Mouse (Mus musculus) stomach, postnatal 0 days (tissue): Measurements from ENCODE around the gene Nckipsd.

ENCODE experiments used
- CTCF ChIP-seq: IDR thresholded peaks from 2 replicates; pipeline ENCODE4 v1.5.1; 2016; ENCODE audit warnings: antibody characterized with exemption, low read depth, mild to moderate bottlenecking, moderate library complexity
- EP300 ChIP-seq: optimal IDR thresholded peaks from 2 replicates; pipeline ENCODE3; 2016; ENCODE audit warnings: antibody characterized with exemption

GRCm38 (mm10) chr9:108858792-108859527 is 50.8 kb downstream of the Nckipsd start:
- TF ChIP-seq CTCF (no peak), EP300 (no peak)
